Mouse (Mus musculus) layer of hippocampus, postnatal 10 days (tissue): Measurements from ENCODE around the gene Srgap3. TPM values are rescaled to one million over a fixed set of nuclear protein-coding genes. Genes with fewer than 3 reads are reported as not detected.
"Not testable (repeated sequence)": the region's sequence is repeated elsewhere in the genome, so short reads cannot be mapped to it uniquely, and the experiment has no call there.

Source experiments
- DNase-seq, 2 experiments: peaks; one replicate each; pipeline ENCODE4 v3.0.0; 2021; ENCODE audit warnings: low spot score in 2 of 2
- total RNA-seq, 2 experiments: library from RNA; stranded (reverse); gene quantifications; 2 replicates each; pipeline ENCODE4 v1.2.3; 2021

Gene Srgap3
- total RNA-seq, 2 experiments from 2014 or later = 256 to 268 TPM

DNA sequence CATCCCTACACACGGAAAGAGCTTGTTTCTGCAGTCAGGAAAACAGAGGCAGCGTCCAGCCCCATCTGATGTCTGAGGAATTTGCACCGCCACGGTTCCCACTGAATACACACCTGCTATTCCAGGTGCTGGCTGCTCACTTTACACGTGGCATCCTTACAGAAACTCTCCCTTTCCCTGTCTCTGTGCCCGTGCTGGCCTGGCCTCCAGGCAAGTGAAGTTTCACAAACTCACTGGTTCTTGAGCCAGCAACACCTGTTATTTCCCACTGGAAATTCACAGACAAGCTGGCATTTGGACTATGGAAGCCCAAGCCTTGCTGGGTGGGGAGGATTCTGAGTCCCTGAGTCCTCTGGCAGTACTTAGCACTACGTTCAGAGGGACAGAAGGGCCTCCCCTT lies 84.6 kb downstream of the Srgap3 start:
- no peak for DNase-seq

DNA sequence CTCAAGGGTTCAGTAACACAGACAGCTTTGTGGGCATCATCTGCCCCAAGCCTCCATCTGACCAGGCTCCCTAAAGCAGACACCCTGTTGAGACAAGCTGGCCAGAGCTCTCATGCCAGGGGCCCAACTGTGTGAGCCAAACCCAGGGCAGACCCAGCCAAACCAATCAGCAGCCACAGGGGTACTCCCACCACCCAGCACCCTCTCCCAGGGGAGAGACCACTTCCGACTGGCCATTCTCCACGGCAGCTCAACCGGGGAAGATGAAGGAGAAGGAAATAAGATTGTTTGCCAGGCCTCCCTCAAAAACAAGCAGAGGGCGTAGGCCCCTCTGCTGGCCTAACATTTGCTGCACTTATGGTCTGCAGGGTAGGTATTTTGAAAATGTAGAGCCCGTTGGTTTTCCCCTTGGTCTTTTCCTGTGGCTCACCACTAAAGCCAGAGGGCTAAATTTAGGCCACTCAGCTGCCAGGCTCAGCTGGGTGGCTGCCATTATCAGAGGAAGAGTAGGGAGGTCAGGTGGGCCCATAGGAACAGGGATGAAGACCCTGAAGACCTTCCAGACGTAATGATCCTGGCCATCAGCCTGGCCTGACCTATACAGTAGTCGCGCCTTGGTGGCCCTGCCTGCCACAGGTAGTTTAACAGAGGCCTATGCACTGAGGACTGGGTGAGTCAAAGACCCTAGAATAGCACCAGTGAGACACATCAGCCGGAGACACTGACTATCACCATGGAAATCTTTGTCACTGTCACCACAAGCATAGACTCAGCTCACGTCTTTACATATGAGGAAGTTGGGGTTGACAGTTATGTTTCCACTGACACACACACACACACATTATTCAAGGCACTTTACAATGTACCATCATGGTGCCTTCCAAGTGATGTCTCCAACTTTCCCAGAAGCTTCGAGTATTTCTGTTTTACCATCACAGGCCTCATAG lies 85.4 kb downstream of the Srgap3 start:
- no peak for DNase-seq

DNA sequence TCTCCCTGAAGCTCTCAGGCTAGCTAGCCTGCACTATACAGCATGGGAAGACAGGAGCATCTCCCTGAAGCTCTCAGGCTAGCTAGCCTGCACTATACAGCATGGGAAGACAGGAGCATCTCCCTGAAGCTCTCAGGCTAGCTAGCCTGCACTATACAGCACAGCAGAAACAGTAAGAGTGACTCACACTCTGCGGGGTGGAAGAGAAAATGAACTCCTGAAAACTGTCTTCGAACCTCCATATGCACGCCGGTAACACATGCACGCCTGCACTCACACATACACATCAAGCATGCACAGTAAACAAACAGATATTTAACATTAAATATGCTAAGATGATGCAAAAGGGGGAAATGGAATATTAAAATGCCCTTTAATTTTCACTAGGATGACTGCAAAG lies 86.8 kb downstream of the Srgap3 start:
- not testable (repeated sequence) for DNase-seq

DNA sequence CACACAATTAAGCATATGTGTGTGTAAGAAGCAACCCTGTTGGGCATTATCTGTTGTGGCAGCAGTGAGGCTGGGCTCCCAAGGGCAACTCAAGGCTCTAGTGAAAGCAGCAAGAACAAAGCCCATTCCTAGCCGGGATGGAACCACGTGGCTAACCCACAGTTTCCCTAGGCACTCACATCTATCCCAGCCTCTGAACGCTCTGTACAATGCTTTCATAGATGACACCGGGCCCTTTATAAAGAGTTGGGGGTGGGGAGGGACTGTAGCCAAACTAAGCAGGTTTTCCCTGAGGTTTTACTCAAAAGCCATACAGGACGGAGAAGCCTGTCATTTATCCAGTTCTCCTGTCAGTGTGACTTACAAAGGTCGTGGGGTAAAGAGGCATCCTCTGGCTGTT lies 90.0 kb downstream of the Srgap3 start:
- no peak for DNase-seq

DNA sequence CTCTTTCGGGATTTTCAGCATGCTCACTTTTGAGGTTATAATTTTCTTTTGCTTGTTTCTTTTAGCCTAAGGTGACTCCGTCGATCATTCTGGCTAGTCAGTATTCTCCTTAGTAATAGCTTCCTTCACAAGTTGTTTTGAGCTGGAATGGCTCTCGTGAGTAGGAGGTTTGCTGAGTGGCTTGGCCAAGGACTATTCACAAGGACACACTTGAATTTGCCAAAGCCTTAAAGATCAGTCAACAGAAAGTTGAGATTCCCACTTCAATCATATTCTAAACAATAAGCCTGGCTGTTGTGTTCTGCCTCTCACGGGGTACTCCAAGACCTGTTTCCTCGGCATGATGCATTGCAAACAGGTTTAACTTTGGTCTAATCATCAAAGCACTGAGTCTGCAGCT lies 91.9 kb downstream of the Srgap3 start:
- no peak for DNase-seq

DNA sequence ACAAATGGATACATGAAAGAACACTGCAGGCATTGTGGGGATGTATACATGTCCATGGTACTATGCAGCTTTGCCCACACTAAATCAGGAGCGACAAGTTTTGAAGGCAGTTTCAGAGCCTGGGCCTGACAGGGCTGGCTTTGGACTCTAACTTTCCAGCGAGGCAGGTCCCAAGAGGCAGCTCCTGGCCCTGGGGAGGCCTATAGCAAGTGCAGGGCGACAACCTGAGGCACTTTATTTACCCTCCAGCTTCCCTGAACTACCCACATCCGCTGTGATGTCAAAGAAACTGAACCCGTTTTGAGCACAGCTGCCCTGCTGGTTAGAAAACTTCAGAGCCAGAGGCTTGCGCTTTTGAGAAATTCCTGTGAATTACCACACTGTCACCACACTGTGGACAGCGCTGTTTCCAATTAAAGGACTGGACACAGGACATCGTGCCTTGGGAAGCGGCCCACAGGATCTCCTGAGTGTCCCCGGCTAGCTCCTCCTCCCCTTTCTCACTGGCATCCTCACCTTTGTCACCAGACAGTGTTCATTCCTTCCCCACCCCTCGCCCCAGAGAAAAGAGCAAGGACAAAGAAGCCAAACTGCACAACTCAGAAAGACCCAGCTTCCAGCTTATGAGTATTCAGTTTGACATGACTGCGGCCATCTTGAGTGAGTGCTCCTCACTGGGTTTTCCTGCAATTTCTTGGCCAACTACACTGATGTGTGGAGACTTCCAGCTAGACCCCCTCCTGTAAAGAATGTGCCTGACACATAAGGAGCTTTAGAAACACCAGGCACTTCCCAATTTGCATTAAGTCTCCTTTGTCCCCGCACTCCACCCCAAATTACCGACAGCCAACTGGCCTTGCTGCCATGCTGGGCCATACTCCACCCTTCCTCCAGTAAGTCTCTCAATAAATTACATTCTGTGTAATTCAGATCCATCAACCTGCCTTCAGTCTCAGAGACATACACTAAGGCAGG lies 94.5 kb downstream of the Srgap3 start:
- DNase-seq = no peak

DNA sequence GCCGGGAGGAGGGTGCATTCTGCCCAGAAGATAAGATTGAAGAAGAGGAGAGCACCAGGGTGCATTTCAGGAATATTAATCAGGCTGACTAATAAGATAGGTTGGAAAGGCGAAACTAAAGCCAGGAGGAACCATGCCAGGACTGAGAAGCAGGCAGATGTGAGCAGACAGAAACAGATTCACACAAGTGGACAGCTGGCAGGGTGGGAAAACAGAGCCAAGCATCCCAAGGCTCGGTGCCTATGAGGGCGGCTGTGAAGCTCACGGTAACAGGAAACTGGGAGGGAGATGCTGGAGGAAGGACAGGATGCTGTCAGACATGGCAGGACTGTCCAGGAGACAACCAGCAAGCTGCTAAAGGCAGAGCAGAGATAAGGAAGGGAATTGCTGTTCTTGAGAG lies 96.3 kb downstream of the Srgap3 start:
- peak in 1 of 2 experiments; percentile 45 for DNase-seq

DNA sequence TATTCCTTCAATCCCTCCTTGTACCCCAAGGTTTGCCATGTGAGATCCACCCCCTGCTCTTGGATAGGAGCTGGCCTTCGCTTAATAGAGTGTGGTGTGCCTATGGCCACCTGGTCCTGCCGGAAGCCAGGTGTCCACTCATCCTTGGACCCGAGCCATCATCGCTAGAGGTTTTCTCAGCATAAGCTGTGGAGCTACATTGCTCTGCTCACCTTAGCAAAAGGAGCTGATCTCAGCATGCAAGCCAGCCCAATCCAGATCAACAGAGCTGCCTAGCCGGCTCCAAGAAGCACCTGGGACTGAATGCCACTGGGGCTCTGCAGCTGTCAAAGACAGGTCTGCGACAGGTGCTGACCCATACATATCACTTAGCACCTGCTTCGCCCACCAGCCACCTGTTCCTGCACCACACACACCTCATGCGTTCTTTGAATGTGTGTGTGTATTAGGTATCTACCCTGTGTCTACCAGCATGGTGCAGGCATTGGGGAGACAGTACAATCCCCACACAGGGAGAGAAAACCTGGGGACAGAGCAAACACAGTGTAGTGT lies 98.4 kb downstream of the Srgap3 start:
- DNase-seq = no peak

DNA sequence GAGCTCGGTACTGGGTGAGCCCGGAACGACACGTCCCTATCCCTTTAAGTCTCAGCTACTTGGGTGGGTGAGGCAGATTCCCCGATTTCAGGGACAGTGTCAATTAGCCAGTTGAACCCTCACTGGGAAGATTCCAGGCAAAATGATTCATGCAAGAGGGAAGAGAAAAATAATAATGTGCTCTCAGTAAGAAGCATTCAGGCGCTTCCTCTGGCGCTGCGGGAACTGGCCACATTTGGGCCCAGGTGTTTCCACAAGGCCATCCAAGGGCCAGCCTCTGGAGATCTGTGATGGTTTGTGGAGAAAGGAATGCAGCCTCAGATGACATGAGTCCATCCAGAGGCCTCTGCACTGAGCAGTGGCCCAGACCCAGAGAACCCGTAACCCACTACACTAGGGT lies 100.2 kb downstream of the Srgap3 start:
- no peak for DNase-seq

DNA sequence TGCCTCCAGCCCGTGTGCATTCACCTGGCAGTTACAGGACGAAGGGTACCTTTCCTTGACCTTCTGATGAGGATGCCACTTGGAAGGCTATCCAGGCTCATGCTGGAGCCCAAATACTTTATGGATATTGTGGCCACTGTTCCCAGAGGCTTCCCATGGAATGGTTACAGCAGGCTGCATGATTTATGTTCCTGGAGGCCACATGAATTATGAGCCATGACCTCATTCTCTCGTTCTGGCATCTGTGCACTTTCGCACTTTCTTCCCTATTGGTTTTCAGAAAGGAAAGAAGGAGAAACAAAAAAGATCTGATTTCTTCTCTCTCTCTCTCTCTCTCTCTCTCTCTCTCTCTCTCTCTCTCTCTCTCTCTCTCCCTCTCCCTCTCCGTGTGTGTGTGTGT lies 104.6 kb downstream of the Srgap3 start:
- no peak for DNase-seq

DNA sequence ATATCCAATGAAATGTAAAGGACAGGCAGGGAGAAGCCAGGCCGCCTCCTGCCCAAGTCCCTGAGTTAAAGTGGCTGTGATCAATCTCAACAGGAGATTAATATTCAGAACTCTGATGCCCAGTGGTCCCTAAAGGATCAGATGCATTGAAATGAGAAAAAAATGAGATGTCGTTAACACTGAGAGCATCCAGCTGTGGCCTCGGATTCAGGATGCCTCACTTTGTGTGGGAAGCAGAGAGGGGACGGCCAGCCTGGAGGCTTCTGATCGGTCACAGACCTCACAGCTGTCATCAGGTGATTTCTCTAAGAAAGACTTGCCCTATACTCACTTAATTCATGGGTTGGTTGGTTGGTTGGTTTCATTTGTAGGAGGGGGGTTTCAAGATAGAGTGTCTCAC lies 106.7 kb downstream of the Srgap3 start:
- no peak for DNase-seq

DNA sequence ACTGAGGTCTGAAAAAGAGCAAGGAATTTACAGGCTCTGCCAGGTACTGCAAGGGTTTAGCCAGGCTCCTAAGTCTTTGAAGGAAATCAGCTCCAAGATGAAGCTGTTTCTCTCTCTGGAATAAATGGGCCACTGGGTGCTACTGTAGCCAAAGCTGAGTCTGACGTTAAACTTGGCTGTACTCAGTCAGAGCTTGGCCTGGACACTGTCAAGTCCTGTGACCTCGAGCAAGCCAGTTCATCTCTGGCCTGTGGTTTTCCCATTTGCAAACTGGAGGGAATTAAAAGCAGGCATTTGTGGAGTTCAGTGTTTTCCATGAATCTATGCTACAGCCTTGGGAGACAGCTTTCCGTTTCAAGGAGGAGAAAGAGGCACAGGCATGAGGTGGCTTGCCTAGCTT lies 107.7 kb downstream of the Srgap3 start:
- no peak for DNase-seq

DNA sequence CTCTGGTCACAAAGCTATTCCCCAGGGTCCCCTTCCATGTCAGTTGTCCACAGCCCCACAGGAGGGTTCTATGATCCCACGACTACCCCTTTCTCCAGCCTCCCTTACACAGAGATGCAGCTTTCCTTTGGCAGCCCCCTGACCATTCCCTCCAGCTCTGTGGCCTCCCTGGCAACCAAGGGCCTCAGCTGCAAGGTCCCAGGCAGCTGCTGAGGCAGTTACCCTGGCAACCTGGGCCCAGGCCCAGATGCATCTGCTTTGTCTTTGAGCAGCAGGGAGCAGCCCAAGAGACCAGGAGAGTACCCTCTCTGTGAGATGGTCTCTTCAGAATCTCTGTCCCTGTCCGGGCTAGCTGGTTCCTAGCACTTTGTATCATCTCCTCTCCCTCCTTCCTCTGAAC lies 108.2 kb downstream of the Srgap3 start:
- DNase-seq = peak; percentile 71 to 78

DNA sequence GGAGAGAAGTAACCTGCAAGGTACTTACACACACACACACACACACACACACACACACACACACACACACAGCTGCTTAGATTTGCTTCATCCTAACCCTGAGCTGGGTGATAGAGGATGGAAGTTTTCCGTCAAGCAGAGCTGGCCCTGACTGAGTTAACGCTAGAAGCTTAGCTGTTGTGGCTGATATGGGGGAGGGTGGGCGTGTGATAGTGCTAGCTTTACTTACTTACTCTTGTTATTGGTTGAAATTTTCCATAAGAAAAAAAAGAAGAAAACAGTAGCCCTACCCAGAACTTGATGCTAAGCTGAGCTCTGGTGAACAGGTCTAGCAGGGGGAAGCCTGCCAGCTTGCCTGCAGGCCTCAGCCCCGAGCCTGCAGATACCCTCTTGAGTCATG lies 110.4 kb downstream of the Srgap3 start:
- no peak for DNase-seq

DNA sequence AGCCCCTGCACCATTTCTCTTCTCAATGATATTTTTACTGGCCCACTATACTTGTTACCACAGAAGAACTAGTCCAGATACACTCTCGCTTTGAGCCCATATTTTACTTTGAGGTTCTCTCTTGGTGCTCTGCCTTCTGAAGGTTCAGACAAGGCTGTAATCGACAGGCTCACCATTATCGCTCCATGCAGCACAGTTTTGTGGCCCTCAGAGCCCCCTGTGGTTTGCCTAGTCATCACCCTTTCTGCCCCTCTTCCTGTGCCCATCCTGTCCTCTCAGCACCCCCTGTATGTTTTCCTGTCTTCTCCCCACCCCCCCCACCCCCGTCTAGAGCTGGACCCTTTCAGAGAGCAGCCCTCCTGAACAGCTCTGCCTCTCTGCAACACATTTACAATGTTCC lies 111.7 kb downstream of the Srgap3 start:
- DNase-seq = no peak

DNA sequence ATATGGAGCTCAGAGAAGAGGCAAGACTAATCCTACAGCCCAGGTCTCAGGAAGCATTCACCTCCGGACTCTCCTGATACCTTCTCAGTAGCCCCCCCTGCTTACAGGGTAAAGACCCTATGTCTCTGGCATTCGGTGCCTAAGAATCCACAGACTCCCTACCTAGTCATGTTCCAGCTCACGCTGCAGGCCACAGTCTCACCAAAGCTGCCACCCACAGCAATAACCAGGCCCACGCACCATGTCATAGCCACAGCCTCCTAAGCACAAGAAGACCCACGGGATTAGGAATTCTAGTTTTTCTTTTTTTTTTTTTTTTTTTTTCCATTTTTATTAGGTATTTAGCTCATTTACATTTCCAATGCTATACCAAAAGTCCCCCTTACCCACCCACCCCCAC lies 112.6 kb downstream of the Srgap3 start:
- no peak for DNase-seq

DNA sequence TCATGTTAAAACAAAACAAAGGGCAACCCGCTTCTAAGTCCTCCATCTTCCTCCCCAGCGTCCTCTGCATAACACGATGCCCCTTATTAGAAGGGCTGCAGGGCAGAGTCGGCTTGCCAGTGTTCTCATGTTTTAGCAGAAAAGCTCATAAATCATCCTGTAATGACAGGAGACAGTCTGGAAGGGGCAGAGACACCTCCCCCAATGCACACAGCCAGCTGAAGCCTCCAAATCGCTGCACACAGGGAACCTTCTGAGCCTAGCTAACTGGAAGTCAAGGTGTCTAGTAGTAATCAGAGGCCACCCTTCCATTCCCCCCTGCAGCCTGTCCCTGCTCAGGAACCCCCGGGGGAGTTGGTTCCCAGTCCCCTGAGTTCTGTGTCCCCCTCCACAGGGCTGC lies 113.3 kb downstream of the Srgap3 start:
- DNase-seq = no peak

DNA sequence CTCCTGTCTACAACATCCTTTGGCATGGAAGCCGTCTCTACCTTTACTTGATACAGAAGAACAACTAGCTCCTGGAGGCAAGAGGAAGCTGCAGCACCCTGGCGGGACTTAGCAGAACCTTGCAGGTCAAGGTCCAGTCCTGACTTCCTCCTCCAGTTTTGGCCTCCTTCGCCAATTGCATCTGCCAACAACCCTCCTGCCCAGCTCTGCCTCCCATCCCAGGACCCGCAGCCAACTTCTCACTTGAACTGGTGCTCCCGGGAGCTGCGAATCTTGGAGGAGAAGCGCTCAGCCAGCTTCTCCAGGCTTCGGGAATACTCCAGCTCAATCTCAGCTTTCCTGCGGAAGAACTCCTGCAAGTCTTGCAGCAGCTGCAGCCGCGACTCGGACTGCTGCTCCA lies 117.9 kb downstream of the Srgap3 start:
- no peak for DNase-seq

DNA sequence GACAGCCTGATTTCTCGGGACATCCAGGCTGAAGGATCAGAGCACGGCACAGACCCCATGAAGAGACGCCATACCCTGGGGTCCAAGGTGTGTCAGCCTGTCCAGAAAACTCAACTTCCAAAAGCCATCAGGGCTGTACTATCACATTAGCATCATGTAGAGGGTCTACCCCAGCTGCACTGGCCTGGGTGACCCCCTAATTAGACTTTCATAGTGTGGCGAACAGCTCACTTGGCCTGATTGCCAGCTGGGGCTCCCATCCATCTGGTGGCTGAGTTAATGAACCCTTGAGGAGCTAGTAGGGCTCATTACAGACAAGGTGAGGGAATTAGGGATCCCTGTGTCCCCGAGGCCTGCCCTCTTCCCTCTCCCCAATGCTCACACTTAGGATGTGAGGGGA lies 118.6 kb downstream of the Srgap3 start:
- peak in 1 of 2 experiments; percentile 17 for DNase-seq

DNA sequence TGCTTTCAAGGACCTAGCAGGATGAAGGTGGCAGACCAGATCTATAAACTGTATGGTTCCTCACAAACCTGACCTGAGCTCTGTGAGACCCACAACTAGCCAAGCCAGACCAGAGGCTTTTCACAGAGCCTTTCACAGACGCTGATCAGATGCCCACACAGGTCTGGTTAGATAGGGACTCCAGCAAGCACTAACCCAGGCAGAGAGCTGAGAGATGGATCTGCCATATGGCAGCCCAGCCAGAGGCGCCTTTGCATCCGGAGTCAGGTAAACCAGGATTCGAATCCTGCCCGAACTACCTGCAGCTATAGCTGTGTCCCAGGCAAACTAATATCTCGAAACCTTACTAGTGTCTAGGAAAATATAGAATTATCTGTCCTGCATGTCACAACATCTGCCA lies 121.4 kb downstream of the Srgap3 start:
- DNase-seq = no peak

DNA sequence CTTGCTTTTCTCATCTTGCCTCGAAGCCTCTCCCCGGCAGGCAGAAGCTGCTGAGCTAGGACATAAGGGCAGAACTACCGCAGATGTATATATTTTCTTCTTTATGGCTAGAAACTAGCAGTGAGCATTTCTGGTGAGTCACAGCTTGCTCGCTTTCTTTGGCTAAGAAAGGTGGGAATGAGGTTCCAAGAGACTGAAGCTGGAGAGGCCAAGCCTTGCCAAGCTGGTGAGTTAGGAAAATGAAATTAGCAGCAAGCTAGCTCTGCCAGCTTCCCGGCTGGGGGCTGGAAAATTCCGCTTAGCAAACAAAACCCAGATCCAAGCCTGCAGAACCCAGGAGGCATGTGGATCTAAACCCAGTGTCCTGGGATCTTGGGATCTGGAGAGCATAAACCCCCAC lies 124.0 kb downstream of the Srgap3 start:
- peak; percentile 42 to 60 for DNase-seq
